Mouse (Mus musculus): ENCODE measurements at regions not wholly inside any gene's neighbourhood (a gene's known extent, or its start where the extent isn't known, plus 50 kb on each side); places are given as distances from the start of the nearest gene placed in this dataset.

DNA sequence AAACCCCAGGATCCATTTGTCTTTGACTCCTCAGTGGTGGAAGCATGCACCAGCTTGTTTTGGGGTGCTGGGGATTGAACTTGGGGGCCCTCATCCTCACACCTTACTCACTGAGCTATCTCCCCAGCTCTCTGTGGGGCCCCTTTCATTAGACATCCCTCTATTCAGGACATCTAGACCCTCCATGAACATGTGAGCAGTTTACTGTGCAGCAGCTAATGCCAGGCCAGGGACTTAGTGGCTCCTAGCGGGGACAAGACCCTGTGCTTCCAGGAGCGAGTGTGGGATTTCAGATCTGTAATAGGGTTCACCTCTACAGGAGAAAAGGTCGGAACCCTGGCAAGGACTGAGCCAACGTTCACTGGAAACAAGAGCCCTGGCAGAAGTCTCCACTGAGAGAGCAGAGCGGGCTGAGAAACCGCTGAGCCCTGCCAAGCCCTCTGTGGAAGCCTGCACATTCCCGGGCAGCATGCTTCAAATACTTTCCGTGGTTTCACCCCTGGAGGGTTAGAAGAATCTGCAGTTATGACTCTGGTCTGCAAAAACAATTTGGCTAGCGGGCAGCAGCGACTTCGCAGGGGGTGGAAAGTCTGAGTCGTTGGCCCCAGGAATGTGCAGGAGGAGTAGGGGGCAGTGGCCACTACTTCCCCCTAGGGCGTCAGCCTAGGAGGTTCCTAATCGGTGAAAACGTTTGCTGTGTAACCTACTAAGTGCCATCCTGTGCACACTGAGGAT, 125.6 kb downstream of the Smad6 start:
- no peak for DNase-seq (ENCODE audit: low read depth, low spot score)

DNA sequence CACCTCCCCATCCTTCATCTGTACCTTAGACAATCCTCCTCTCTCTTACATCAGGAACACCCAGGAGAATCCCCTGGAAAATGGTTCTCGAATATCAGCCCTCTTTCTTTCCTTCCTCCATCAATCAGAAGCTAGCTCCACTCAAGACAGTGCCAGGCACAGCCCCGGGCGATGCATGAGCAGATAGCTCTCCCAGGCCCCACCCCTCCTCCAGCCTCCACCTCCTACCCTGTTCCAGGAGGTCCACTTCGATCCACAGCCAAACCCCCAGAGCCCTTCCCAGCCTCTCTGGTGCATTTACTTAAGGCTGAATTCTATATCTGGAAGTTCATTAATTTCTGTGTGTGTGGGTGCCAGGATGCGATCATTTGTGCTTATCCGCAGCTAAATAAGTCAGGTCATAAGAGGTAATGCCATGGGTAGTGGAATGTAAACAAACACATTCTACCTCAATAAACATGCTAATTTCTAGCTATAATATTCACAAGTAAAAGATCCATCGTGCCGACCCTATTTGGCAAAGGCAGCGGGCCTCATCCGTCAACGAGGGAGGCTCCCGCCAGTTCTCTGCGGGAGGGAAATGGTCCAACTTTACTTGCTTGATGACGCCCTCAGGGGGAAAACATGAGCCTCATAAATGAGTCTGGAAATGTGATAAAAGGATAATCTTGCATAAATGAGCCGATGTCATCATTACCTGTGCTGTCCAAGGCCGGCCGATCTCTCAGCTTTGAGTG, 129.5 kb downstream of the Smad6 start:
- no peak for DNase-seq (ENCODE audit: low read depth, low spot score)

DNA sequence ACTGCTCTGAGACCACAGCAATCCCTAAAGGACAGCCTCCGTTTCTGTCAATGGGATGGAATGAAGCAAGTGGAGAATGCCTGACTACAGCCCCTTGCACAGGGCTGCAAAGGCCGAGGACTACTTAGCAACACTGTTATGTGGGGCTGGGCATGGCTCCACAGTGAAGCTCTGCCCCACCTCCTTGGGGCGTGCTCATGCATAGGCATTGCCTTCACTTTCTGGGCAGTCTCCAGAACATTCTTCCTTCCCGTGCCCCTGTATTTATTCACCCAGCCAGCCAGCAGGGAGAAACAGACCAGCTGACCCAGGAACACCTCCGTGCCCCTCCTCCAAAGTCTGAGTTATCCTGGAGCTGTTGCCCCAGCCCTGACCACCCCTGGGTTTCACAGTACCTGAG, 131.1 kb downstream of the Smad6 start:
- no peak for DNase-seq (ENCODE audit: low read depth, low spot score)

DNA sequence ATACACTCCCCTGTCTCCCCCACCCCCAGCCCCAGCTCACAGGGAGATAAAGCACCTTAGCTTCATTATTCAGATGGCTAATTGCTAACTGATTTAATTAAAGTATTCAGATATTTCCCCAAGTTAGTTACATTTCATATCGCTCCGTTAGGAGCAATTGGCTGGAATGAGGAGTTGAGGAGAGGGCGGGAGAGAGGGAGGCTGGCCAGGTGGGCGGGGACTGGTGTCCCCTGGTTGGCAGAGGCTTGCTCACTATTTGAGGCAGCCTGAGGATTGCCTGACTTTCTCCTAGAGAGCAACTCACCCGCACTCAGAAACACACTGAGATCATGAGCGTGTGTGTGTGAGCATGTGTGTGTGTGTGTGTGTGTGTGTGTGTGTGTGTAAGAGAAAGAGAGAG, 131.8 kb upstream of the Smad3 start:
- no peak for DNase-seq (ENCODE audit: low read depth, low spot score)

DNA sequence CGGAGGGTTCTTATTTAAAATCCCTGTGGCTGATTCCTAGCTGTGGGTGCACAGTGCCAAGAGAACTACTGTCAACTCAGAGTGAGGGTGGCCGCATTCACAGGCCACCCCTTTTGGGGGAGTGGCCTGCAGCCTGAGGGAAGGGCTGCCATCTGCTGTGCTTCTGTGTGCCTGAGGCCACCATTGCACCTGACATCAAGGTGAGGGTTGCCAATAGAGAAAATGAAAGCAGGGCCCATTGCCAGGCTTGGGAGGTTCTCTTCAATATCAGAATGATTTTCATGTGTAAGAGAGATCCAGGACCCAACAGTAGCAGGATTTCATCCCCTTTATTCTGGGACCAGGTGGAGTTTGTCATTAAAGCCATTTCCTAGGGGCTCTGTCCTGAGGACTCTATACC, 127.2 kb upstream of the Smad3 start:
- DNase-seq (ENCODE audit: low read depth, low spot score), result no peak

DNA sequence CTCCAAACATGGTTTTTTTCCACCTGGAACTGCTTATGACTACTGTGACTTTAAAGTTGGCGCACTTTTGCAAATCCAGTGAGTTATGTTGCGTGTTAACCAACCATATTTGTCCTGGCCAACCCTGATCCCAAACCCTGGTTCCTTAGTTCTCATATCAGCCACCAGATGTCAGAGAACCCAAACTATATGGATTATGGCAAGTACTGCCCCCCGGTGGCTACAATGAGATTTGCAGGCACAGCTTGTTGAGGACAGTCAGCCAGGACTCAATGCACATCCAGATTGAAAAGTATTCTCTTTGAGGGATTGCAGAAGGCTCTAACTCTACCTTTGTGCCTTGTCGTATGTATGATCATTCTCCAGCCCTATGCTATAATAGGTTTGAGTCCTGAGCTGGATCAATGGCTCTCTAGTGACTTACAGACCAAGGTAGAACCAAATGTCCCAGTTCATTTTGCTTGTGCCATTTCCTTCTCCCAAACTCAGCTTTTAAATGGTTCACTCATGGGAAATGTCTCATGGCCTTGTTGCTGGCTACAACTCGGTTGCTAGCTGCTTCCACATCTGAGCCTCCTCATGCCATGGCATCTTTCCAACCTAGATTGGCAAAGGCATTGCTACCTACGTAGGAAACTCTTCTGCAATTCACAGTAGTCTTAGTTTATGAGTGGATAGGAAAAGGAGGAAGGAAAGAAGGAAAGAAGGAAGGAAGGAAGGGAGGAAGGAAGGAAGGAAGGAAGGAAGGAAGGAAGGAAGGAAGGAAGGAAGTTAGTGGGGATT, 126.1 kb upstream of the Smad3 start:
- peak; percentile 47 for DNase-seq (ENCODE audit: low read depth, low spot score)

DNA sequence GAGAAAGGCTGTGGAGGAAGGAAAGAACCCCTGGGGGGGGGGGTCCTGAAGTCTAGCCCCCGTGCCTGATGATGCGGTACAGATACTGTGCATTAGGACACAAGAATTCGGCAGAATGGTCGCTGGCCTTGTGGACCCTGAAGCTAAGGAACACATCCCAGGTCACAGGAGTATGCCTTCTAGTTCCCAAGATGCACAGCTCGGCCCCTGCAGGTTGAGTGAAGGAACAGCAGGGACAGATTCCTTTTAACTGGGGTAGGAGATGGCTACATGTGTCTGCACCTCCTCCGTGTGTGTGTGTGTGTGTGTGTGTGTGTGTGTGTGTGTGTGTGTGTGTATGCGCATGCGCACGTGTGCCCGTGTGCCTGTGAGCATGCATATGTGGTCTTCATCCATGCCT, 123.9 kb upstream of the Smad3 start:
- no peak for DNase-seq (ENCODE audit: low read depth, low spot score)

DNA sequence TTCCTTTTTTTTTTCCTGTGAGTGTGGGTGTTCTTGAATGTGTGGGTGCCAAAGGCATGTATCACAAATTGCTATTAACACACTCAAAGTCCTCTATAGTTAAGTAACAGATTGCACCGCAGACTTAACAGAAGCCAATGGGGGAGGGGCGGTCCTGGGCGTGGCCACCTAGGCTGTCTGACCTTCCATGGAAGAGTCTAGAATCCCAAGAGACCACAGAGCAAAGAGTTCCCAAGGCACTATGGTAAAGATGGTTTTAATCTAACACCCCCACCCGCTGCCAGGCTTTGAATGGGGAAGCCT, 123.4 kb upstream of the Smad3 start:
- DNase-seq (ENCODE audit: low read depth, low spot score), result no peak

DNA sequence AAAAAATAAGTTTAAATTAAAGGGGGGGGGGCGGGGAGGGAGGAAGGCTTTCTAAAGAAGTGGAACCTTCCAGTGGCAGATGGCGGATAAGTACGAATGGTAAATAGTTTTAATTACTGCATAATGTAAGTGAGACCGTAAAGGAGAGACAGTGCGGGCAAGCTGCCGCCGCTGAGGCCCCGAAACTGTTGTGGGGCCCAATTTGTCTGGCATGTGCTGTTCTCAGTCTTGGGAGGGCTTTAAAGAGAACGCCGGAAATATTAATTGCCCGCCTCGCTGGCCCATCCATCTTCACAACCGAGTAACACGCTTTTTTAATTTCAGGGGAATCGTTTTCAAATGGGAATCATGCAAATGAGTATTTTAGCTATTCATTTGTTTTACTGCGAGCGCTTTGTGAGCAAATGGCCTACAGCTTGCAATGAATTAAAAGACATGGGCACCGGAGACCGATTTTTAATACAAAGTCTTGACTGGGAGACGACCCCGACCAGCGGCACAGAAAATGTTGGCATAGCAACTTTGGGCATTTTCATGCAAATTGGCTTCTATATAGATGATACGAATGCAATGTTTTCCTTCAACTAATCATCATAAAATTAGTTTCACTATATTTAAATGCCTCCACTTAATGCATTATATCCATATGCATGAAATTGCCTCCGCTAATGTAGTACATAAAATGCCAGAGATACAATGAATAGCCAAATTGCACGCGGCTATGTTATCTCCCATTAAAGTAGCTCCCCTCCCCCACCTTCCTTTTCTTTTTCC, 122.9 kb upstream of the Smad3 start:
- DNase-seq (ENCODE audit: low read depth, low spot score), result no peak

DNA sequence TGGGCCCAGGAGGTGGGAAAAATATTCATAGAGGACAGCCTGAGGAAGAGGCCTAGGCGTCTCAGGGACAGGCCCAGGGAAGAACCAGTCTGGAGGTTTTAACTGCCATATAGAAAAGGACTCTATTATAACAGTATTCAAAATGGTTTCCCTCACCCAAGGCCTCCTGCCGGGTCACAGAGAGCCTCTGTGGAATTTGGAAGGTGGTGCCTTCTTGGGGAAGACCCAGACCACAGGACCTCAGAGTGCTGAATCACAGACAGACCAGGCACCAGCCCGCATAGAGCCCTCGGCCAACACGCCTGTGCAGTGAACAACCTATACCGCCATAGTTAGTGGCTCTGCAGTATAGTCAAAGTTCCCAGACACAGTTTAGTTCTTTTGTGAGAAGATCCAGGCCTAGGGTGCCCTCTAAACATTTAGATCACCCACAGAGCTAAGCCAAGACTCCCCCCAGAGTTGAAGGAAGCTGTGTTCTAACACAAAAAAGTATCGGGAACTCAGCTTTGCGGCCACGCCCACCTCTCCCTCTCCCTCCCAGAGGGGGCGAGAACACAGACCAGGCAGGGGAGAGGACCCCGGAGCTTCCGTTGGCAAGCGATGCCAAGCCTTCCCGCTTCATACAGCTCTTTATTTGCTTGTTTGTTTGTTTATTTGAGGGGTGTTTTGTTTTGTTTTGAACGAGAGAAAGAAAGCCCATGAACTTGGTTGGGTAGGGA, 122.1 kb upstream of the Smad3 start:
- no peak for DNase-seq (ENCODE audit: low read depth, low spot score)

DNA sequence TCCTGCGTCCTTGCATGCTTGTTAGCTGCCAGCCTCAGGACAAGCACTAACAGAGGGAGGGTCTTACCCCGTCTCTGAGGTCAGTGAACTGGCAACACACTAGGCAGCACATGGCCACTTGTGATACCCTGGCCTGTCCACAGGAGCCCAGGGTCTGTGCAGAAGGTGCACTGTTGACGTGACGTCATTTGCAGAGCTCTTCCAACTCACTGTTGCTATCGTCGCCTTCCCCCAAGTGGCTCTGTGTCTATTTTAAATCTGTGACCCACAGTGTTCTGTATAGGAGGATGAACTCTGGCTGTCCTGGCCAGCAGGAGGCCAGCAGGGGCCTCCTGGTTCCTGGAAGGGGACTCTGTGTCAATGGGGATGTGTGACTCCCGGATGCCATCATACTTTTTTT, 120.1 kb upstream of the Smad3 start:
- DNase-seq (ENCODE audit: low read depth, low spot score), result no peak

DNA sequence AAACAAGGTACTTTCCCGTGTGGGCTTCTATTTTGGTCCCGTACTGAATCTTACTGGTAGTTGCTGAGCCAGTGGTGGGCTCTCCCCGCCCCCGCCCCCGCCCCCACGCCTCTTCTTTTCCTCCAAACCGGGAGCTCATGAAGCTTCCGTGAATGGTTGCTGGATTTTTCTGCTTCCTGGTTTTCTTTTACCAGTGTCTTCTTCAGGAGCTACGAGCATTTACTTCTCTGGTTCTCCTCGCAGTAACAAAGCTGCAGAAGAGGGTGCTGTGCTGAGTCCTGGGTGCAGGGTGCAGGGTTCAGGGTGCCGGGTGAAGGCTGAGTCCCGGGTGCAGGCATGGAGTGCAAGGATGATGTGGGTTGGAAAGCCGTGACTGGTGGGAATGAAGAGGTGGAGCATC, 119.1 kb upstream of the Smad3 start:
- DNase-seq (ENCODE audit: low read depth, low spot score), result no peak

DNA sequence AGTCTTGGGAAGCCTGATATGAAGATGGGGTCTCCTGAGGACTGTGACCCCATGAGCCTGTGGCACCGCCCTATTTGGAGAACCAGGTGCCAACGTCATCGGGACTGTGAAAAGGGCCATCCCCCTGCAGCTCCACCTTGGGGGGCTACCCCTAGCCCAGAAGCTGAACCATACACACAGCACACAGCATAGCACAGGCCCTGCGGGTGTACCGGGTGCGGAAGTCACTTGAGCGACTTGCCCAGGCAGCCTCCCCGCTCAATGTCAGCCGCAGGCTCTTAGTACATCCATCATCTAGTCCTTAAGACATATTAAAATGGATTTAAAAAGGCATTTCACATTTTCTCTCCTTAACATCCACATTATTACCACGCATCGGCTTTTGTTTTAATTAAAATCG, 118.2 kb upstream of the Smad3 start:
- DNase-seq (ENCODE audit: low read depth, low spot score), result no peak

DNA sequence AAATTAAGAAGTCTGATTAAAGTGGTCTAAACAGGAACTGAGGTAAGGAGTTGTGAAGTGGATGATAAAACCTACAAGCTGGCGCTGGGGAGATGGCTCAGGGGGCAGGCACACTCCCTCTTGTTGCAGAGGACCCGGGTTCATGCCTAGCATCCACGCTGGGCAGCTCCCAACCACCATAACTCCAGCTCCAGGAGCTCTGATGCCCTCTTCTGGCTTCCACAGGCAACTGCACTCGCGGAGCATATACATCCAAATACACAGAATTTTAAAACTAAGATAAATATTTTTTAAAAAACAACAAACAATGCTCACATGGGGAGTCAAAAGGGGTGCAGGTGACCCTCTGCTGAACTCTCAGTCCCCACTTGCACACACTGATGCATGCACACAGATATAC, 117.4 kb upstream of the Smad3 start:
- DNase-seq (ENCODE audit: low read depth, low spot score), result no peak

DNA sequence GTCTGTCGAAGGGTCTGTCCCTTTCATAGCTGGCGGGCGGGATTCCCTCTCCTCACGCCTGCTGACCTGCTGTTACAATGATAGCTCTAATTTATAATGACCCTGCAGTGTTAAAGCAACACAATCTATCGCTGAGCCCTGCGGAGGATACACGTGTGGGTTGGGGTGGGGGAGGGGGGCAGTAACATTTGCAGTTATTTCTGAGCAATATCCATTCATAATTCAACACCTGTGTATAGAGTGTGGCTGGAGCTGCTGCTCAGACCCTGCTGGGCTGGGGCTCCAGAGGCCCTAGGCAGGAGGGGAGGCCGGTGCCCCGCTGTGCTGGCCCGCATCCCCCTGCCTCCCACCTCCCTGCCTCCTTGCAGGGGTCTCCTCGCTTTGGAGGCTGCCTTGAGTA, 106.6 kb upstream of the Smad3 start:
- no peak for DNase-seq (ENCODE audit: low read depth, low spot score)

DNA sequence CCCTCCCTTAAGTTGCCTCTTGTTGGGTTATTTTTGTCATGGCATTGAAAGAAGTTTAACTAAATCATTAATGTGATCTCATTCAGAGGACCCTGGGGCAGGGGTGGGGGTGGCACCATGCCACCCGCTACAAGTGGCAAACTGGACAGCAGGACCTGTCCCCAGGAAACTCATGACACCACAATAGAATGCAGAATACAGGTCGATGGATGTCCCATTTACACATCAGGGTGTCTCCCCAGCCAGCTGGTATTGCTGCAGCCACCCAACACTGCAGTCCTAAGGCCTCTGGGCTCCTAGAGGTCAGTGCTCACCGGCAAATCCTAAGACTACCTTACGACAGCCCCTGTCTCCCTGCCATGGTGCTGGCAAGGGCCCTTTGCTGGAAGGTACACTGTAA, 105.5 kb upstream of the Smad3 start:
- DNase-seq (ENCODE audit: low read depth, low spot score), result no peak

DNA sequence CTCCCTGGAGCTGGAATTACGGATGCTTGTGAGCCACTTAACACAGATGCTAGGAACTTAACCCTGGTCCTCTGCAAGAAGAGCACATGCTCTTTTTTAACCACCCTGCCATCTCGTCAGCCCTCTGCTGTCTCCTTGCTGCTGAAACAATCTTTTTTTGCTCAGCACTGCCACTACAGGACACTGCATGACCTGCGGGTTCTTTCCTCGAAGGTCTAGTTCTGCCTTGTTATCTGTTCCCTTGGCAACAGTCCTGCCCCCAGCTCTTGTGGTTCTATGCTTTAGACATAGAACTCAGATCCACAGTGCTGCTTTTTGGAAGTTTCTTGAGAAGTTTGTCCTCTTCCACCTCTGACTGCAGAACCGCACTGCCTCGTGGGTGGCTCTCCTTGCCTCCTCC, 104.6 kb upstream of the Smad3 start:
- peak; percentile 18 for DNase-seq (ENCODE audit: low read depth, low spot score)

DNA sequence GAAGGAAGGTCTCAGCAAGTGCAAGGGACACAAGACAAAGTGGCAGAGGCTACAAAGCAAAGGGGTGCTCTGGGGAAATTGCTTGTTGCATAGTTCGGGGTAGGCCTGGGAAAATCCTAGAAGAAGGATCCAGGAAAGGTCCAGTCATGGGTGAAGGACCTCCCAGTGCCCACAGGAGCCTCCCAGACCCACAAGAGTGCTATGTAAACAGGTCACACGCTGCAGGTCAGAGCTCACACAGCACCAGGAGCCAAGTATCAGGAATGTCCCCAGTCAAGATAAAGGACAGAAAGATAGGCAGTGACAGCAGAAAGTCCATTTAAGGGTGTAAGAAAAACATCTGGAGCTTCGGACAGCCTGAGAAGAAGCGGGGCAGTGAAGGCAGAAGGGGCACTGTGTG, 103.6 kb upstream of the Smad3 start:
- DNase-seq (ENCODE audit: low read depth, low spot score), result no peak

DNA sequence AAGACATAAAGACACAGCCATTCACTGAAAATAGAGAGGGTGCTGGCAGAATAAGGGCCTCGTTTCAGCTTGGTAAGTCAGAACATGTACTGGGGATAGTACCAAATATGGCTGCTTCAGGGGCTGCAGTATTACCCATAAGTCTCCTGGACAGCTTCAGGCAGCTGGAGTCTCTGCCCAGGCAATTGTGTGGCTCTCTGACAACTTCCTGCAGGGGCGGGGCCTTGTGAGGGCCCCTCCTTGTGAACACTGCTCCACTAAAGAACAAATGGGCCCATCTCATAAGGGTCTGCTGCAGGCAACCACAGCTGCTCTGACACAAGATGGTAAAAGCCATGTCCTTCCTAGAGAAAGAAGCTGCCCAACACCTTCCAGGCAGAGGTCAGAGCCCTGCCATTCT, 102.4 kb upstream of the Smad3 start:
- DNase-seq (ENCODE audit: low read depth, low spot score), result no peak

DNA sequence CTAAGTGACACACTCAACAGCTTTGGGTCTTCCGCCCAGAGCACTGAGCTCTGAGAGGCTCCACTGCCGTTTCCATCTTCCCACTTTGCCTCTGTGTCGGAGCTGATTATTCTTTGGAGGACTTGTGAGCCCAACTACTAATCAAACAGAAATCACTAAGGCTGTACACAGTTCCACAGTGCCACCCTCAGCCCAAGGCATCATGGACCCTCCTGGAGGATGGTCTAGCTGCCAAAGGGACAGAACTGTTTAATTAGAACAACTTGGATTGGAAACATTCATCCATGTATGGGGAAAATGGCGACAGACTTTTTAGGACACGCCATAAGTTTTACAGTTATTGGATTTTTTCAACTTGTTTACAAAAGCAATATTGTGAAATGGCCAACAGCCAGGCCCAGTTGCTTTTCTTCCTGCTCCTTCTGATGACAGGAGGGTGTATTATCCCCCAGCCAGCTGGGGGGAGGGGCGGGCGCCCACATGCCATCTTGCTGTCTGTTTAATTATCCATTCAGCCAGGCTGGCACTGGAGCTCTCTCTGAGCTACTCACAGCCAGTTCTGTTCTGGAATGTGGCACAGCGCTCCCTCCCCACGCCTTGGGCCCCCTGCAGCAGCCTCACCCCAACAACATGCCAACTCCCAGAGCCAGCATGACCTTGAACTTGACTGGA, 98.4 kb upstream of the Smad3 start:
- no peak for DNase-seq (ENCODE audit: low read depth, low spot score)

DNA sequence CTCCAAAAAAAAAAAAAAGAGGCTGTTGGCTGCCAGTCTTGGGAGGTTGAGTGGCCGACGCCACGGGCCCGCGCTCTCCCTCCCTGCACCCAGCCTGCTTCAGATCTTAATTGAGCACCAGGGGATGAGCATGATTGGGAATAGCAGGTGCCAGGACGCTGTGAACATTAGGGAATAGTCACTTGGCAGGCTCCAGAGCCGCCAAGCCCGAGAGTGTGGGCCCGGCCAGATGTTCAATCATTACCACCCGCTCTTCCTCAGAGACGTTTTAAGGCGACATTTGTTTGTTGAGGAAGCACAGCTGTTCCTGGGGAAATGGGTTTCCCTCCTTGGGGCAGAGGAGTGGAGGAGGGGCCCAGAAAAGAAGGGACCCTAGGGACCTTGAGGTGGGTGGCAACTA, 94.0 kb upstream of the Smad3 start:
- no peak for DNase-seq (ENCODE audit: low read depth, low spot score)

Measured in CD4-positive, CD25-positive, alpha-beta regulatory T cell, adult 2 months (primary cell).